Mouse (Mus musculus) embryonic fibroblast, embryonic 13.5 days (primary cell): ENCODE results near the gene Rad51b.

Source experiments
- CTCF ChIP-seq: IDR thresholded peaks from 2 replicates; pipeline ENCODE4 v1.5.1; 2011; ENCODE audit warnings: mild to moderate bottlenecking, control low read depth, low read length, moderate library complexity, borderline replicate concordance; ENCODE audit not compliant: insufficient read depth
- POLR2A ChIP-seq: IDR thresholded peaks from 2 replicates; pipeline ENCODE4 v1.6.1; 2011; ENCODE audit warnings: low read depth, mild to moderate bottlenecking, control low read depth, low read length, moderate library complexity

- TF ChIP-seq POLR2A, result no peak
- no peak for TF ChIP-seq CTCF
Observed at GRCm38 (mm10) chr12:79463371-79463770, 166.3 kb downstream of the Rad51b start.
